Mouse (Mus musculus) neural tube, embryonic 11.5 days (tissue): Measurements from ENCODE around the gene Lingo1. TPM values are rescaled to one million over a fixed set of nuclear protein-coding genes. Genes with fewer than 3 reads are reported as not detected.
A peak's percentile ranks its signal among the peaks of the same experiment; 100 is the strongest.

Experiments used
- ATAC-seq: fragments of 200-750 bp; cut with Nextera tagmentation; 2 replicates; pipeline ENCODE4 v1.8.0; 2017; ENCODE audit warnings: moderate number of reproducible peaks, mild to moderate bottlenecking, moderate TSS enrichment, moderate library complexity; ENCODE audit not compliant: insufficient read depth, low FRiP score, low TSS enrichment
- DNase-seq: peaks from one replicate; pipeline ENCODE4 v3.0.0-alpha.2; 2015; ENCODE audit warnings: low spot score
- H3K27ac ChIP-seq: fragments of 300-500 bp; sonication (generic); 2 replicates; pipeline ENCODE4 v1.5.1; 2014; ENCODE audit warnings: low read depth, mild to moderate bottlenecking, low read length
- H3K27me3 ChIP-seq: fragments of 300-500 bp; sonication (generic); 2 replicates; pipeline ENCODE4 v1.6.1; 2014; ENCODE audit warnings: mild to moderate bottlenecking, low read length, mixed read lengths; ENCODE audit not compliant: control insufficient read depth, insufficient read depth
- H3K36me3 ChIP-seq: fragments of 300-500 bp; sonication (generic); 2 replicates; pipeline ENCODE4 v1.6.1; 2014; ENCODE audit warnings: mild to moderate bottlenecking, low read length, moderate library complexity, mixed read lengths; ENCODE audit not compliant: control insufficient read depth, insufficient read depth
- H3K4me1 ChIP-seq: fragments of 300-500 bp; sonication (generic); 2 replicates; pipeline ENCODE4 v1.6.1; 2014; ENCODE audit warnings: low read length, mixed read lengths; ENCODE audit not compliant: control insufficient read depth, insufficient read depth
- H3K4me2 ChIP-seq: fragments of 300-500 bp; sonication (generic); 2 replicates; pipeline ENCODE4 v1.6.1; 2014; ENCODE audit warnings: low read depth, mild to moderate bottlenecking, moderate library complexity
- H3K4me3 ChIP-seq: fragments of 300-500 bp; sonication (generic); 2 replicates; pipeline ENCODE4 v1.5.1; 2014; ENCODE audit warnings: low read depth, low read length
- H3K9ac ChIP-seq: fragments of 300-500 bp; sonication (generic); 2 replicates; pipeline ENCODE4 v1.6.1; 2014; ENCODE audit warnings: mild to moderate bottlenecking, low read length
- H3K9me3 ChIP-seq: fragments of 300-500 bp; sonication (generic); 2 replicates; pipeline ENCODE4 v1.6.1; 2016; ENCODE audit warnings: low read length; ENCODE audit not compliant: control insufficient read depth
- WGBS: fragments of 180-500 bp; shearing (Covaris S2); extraction: QIAGEN DNeasy Blood & Tissue Kit; methylation state at CpG from one replicate; pipeline ENCODE4 v1.1.7; 2014; 5-methylcytosine and 5-hydroxymethylcytosine counted together
- polyA plus RNA-seq: library from polyadenylated mRNA; unstranded; fragments of >200 nt; fragmentation: Nextera tagmentation; extraction: Ambion mirVana; gene quantifications from 2 replicates; pipeline ENCODE4 v1.2.1, GENCODE M21; 2014

Gene Lingo1
- polyA plus RNA-seq, 1 experiment from 2014 or later, result 14.7 TPM

GRCm38 (mm10) chr9:56797876-56798275 lies 1.6 kb upstream of the Lingo1 start:
- no peak overlapping the region for H3K4me2 ChIP-seq
- no peak overlapping the region for H3K9ac ChIP-seq
- ATAC-seq (no peak), DNase-seq (peak; percentile 78)
- WGBS, result 11% methylated on average over 5 of the region's 5 CpGs
- H3K4me1 ChIP-seq, result peaks cover 8% of the 10 kb centered on the region; the same call in 1 of the 2 replicates
- H3K4me3 ChIP-seq, result no peak overlapping the region
- H3K9me3 ChIP-seq, result no peaks in the 10 kb centered on the region
- no peaks in the 10 kb centered on the region for H3K36me3 ChIP-seq
- H3K27me3 ChIP-seq, result peaks cover 45% of the 10 kb centered on the region
- no peak overlapping the region for H3K27ac ChIP-seq

DNA sequence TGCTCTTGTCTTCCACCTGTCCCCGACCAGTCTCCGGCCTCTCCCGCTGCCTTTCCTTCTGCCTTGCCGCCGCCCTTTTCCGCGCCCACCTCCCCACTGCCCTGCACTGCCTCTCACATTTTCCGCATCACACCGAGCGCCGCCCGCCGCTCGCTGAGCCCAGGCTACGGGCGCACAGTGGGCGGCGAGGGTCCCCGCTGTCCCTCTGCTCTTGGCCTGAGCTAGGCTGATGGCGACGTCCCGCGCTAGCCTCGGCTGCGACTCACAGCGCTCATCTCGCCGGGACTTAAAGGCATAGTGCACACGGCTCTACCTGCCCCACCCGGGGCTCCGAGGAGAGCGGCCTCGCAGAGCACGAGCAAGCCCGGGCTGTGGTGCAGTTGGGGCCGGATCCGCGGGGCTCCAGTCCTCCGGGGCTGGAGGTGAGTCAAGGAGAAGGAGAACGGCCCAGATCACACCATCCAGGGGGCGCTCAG lies 426 bp upstream of the Lingo1 start:
- Histone ChIP-seq H3K36me3 (no peaks in the 10 kb centered on the region), H3K4me3 (peak overlapping the region; percentile 53), H3K9me3 (no peaks in the 10 kb centered on the region), H3K4me2 (peak overlapping the region; percentile 87), H3K4me1 (peaks cover 8% of the 10 kb centered on the region; the same call in 1 of the 2 replicates), H3K27me3 (peaks cover 45% of the 10 kb centered on the region), H3K9ac (peak overlapping the region; percentile 39), H3K27ac (peak overlapping the region; percentile 56)
- ATAC-seq (0 out of 2 replicates have a peak, but pooled peaks have one; percentile 31), DNase-seq (peak; percentile 57)
- WGBS, result under 1% methylated on average over 41 of the region's 41 CpGs

DNA sequence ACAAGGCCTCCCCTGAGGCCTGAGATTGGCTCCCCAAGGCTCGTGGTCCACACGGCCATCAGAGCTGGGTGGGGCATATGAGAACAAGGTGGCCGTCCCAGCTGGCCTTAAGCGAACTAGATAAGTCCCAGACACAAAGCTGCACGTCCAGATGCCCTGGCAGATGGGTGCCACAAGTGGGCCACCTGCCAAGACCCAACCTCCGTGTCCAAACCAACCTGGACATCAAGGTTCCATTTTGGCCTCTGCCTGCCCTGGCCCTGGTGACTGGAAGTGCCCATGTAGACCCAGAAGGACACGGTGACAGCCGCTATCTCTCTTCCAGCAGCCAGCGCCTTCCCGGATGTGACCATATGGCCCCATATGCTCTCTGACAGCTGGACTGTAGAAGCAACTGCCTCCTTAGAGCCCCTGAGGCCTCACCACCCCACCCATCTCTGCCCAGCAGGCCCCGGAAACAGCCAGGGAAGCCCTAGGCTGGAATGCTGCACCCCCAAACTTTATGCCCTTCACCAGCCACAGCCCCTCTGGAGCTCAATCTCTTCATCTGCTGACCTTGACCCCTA lies 4.5 kb downstream of the Lingo1 start:
- peaks cover 31% of the 10 kb centered on the region for H3K27me3 ChIP-seq
- H3K4me1 ChIP-seq, result peaks cover 7% of the 10 kb centered on the region; the same call in 1 of the 2 replicates
- H3K9ac ChIP-seq, result no peak overlapping the region
- H3K27ac ChIP-seq, result no peak overlapping the region
- no peaks in the 10 kb centered on the region for H3K9me3 ChIP-seq
- H3K4me2 ChIP-seq, result no peak overlapping the region
- no peaks in the 10 kb centered on the region for H3K36me3 ChIP-seq
- no peak for ATAC-seq
- WGBS, result 59% methylated on average over 11 of the region's 11 CpGs
- no peak for DNase-seq
- H3K4me3 ChIP-seq, result no peak overlapping the region

DNA sequence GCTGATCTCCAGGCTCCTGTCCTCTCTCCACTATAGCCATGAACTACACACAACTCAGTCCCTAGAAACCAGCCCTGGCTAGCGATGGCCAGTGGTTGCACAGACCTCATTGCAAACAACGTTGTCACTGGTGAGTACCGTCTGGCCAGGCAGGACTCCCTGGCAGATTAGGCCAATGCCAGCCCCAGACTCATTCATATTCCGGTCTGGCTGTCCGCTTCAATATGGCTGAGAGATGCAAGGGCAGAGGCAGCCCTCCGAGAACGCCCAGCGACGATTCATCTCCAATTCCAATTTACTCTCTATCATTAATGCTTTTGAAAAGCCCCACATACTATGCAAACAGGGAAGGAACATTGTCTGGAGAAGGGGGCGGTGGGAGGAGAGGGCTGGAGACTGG lies 11.7 kb downstream of the Lingo1 start:
- WGBS, result 86% methylated on average over 10 of the region's 10 CpGs
- Histone ChIP-seq H3K4me2 (no peak overlapping the region), H3K4me1 (no peaks in the 10 kb centered on the region), H3K27ac (no peak overlapping the region), H3K36me3 (no peaks in the 10 kb centered on the region), H3K9me3 (no peaks in the 10 kb centered on the region), H3K9ac (no peak overlapping the region), H3K4me3 (no peak overlapping the region), H3K27me3 (no peaks in the 10 kb centered on the region)
- no peak for ATAC-seq
- DNase-seq, result no peak

DNA sequence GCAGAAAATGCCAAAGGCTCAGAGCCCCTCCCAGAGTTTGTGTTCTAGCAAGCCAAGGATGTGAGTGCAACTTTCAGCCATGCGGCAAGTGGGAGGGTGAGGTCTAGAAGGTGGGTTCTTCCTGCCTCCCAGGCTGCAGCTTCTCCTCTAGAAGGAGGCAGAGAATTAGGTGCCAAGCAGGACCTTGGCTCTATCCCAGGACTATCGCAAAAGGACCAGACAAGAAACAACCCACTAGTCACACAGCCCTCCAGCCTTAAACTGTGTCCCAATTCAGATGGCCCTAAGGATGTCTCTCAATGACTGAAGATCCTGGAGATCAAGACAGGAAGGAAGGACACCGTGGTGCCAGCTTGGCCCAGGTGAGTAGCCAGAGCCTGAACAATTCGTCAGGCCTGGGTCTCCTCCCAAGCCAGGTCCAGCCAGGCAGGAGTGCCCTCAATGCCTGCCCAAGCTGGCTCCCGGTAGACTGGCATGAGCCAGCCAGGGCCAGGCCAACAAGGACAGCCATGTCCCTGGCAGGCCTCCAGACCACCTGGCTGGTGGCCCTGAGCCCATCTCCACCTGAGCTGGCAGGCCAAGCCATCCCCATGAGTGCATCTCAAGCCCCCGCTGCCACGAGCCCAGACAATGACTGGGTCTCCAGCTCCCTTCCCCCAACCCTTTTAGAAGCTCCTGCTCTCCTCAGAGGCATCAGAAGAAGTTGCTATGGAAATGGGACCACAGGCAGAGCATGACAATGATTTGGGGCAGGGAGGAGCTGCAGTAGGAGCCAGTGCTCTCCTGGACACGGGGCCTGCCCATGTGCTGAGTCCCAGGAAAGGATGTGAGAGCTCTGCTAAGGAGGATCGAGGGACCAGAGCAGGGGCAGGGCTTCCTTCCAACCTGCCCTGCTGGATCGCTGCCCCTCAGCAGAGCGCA lies 19.1 kb downstream of the Lingo1 start:
- H3K27ac ChIP-seq, result no peak overlapping the region

GRCm38 (mm10) chr9:56775161-56775934 lies 20.9 kb downstream of the Lingo1 start:
- H3K4me3 ChIP-seq, result no peak overlapping the region
- DNase-seq, result no peak
- peaks cover 3% of the 10 kb centered on the region; the same call in 1 of the 2 replicates for H3K4me1 ChIP-seq
- WGBS, result 72% methylated on average over 7 of the region's 7 CpGs
- no peaks in the 10 kb centered on the region for H3K36me3 ChIP-seq
- H3K9ac ChIP-seq, result no peak overlapping the region
- no peaks in the 10 kb centered on the region for H3K27me3 ChIP-seq
- ATAC-seq, result no peak
- H3K27ac ChIP-seq, result no peak overlapping the region
- H3K4me2 ChIP-seq, result no peak overlapping the region
- H3K9me3 ChIP-seq, result no peaks in the 10 kb centered on the region

More for the DNA sequence above, 19.1 kb downstream of the Lingo1 start:
- H3K4me2 ChIP-seq, result no peak overlapping the region
- H3K4me3 ChIP-seq, result no peak overlapping the region
- 62% methylated on average over 11 of the region's 11 CpGs for WGBS
- DNase-seq (no peak), ATAC-seq (no peak)
- H3K9ac ChIP-seq, result no peak overlapping the region
- no peaks in the 10 kb centered on the region for H3K9me3 ChIP-seq
- no peaks in the 10 kb centered on the region for H3K36me3 ChIP-seq
- no peaks in the 10 kb centered on the region for H3K27me3 ChIP-seq
- no peaks in the 10 kb centered on the region for H3K4me1 ChIP-seq

DNA sequence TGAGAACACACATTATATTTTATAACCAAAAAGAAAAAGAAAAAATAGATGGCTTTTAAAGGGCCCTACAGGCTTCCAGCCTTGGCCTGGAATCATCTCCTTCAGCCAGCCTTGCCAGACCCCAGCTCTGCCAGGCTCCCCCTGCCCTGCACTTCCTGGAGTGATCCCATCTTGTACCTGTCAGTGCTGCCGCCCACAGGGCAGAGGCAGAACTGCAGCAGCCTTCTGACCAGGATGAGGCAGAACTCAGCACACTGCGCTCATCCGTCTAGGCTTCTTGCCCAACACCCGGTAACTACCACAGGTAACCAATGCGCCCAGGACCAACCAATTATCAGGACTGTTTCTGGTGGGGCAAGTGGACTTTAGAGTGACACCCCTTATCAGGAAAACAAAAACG lies 22.0 kb downstream of the Lingo1 start:
- ATAC-seq (no peak), DNase-seq (peak; percentile 64)
- Histone ChIP-seq H3K27me3 (no peaks in the 10 kb centered on the region), H3K9ac (no peak overlapping the region), H3K4me1 (peaks cover 3% of the 10 kb centered on the region; the same call in 1 of the 2 replicates), H3K4me3 (no peak overlapping the region), H3K36me3 (no peaks in the 10 kb centered on the region), H3K4me2 (no peak overlapping the region), H3K9me3 (no peaks in the 10 kb centered on the region), H3K27ac (no peak overlapping the region)
- WGBS, result 35% methylated on average over 6 of the region's 6 CpGs

DNA sequence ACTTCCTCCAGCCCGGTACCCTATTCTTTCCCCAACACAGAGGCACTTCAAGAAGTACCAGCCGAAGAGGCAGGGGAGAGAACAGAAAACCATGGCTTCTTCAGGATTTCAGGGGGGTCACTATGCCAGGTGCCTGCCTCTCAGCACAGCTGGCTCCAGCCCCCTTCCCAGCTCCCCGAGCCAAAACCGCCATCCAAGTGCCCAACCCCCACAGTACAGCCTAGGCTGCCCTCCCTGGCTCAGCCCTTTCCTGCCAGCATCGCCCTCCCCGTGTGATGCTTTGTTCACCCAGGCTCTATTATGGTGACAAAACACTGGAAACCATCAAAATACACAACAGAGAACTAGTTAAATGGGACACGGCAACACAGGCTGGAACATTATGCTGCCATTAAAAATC lies 22.6 kb downstream of the Lingo1 start:
- Histone ChIP-seq H3K4me3 (no peak overlapping the region), H3K4me1 (peaks cover 3% of the 10 kb centered on the region; the same call in 1 of the 2 replicates), H3K36me3 (no peaks in the 10 kb centered on the region), H3K27me3 (no peaks in the 10 kb centered on the region), H3K27ac (no peak overlapping the region), H3K9me3 (no peaks in the 10 kb centered on the region), H3K9ac (no peak overlapping the region), H3K4me2 (no peak overlapping the region)
- WGBS, result 74% methylated on average over 7 of the region's 7 CpGs
- DNase-seq (no peak), ATAC-seq (no peak)
